ENCODE assay signal across 15 mouse cellular contexts in genomic region chr9:109914269-109914926, GRCm38 (mm10). TPM values are rescaled to one million over a fixed set of nuclear protein-coding genes. Genes with fewer than 3 reads are reported as not detected.
DNase-seq lines count a peak whose midpoint lies in the region; ATAC-seq and TF ChIP-seq lines count a peak whose summit lies in the region.
"Had no signal": no experiment of that assay in that cellular context is flagged by ENCODE, and none has a peak within 500 bp of the region (broad histone marks: within the 10 kb centered on the region; RNA-seq: fewer than 3 reads in every experiment).

No protein-coding gene starts in this region.

- intact Hi-C loops in heart, postnatal 36 days (cut with DNase I), result no loop called here

- DNase-seq in kidney, adult 11 months, result no peak
- DNase-seq in A20 (ENCODE audit: low read depth, low spot score), result peak; percentile 61
- no peak for DNase-seq in embryo, embryonic 11 days
- DNase-seq in heart, postnatal 36 days, result no peak
- no peak for DNase-seq in adrenal gland, postnatal 4 days (ENCODE audit: low spot score in 2 of 2)
- DNase-seq: cerebellum, postnatal 14 days; gastrocnemius, postnatal 36 days had no signal

- no peaks in the 10 kb centered on the region for H3K9me3 ChIP-seq in kidney, embryonic 14.5 days (ENCODE audit: control insufficient read depth, low read length)
- H3K9me3 ChIP-seq: embryonic facial prominence, embryonic 15.5 days; forebrain, embryonic 15.5 days; heart, embryonic 15.5 days; limb, embryonic 12.5 days had no signal

- 0 out of 2 replicates have a peak, but pooled peaks have one; percentile 10 for TF ChIP-seq CTCF in bone marrow macrophage, adult 2 months (IDR thresholded peaks at IDR 0.05; ENCODE audit: low read depth, low read length)

- WGBS in kidney, embryonic 14.5 days, result 33% methylated on average over 4 of the region's 4 CpGs
- WGBS in macrophage (ENCODE audit: missing documents), result 6% methylated on average over 4 of the region's 4 CpGs

- TF ChIP-seq POLR2A in bone marrow macrophage, adult 2 months (IDR thresholded peaks at IDR 0.05; ENCODE audit: borderline replicate concordance, low read depth, low read length), result no peak

- H3K27me3 ChIP-seq in kidney, embryonic 14.5 days (ENCODE audit: control insufficient read depth, insufficient read depth, low read length), result no peaks in the 10 kb centered on the region
- H3K27me3 ChIP-seq: embryonic facial prominence, embryonic 15.5 days; forebrain, embryonic 15.5 days; heart, embryonic 15.5 days; limb, embryonic 12.5 days had no signal

- no peaks in the 10 kb centered on the region for H3K36me3 ChIP-seq in kidney, embryonic 14.5 days (ENCODE audit: control insufficient read depth, insufficient read depth, low read length)
- no peaks in the 10 kb centered on the region for H3K36me3 ChIP-seq in macrophage (ENCODE audit: inconsistent target)
- H3K36me3 ChIP-seq: embryonic facial prominence, embryonic 15.5 days; forebrain, embryonic 15.5 days; heart, embryonic 15.5 days; limb, embryonic 12.5 days had no signal

- H3K79me2 ChIP-seq in macrophage (ENCODE audit: inconsistent target), result no peaks in the 10 kb centered on the region

- no peak overlapping the region for H3K9ac ChIP-seq in kidney, embryonic 14.5 days (ENCODE audit: low read depth, low read length)
- H3K9ac ChIP-seq: embryonic facial prominence, embryonic 15.5 days; forebrain, embryonic 15.5 days; heart, embryonic 15.5 days; limb, embryonic 12.5 days had no signal

- H3K4me3 ChIP-seq in kidney, embryonic 14.5 days (ENCODE audit: low read length), result no peak overlapping the region
- H3K4me3 ChIP-seq in bone marrow macrophage, adult 2 months (ENCODE audit: insufficient read depth, low read length), result peak overlapping the region; percentile 11; the same call in 1 of the 2 replicates
- no peak overlapping the region for H3K4me3 ChIP-seq in macrophage (ENCODE audit: inconsistent target)
- H3K4me3 ChIP-seq: embryonic facial prominence, embryonic 15.5 days; forebrain, embryonic 15.5 days; heart, embryonic 15.5 days; limb, embryonic 12.5 days had no signal

- H3K4me1 ChIP-seq in kidney, embryonic 14.5 days (ENCODE audit: control insufficient read depth, insufficient read depth, low read length), result peaks cover 9% of the 10 kb centered on the region; the same call in 1 of the 2 replicates
- peaks cover 16% of the 10 kb centered on the region for H3K4me1 ChIP-seq in bone marrow macrophage, adult 2 months (ENCODE audit: control insufficient read depth, insufficient read depth, low read length)
- H3K4me1 ChIP-seq: embryonic facial prominence, embryonic 15.5 days; forebrain, embryonic 15.5 days; heart, embryonic 15.5 days; limb, embryonic 12.5 days had no signal

- peak; percentile 78 for ATAC-seq in kidney, embryonic 14.5 days (ENCODE audit: low FRiP score, low TSS enrichment)
- ATAC-seq: forebrain, embryonic 15.5 days; hindbrain, postnatal 0 days had no signal

- peak overlapping the region; percentile 37; the same call in 1 of the 2 replicates for H3K27ac ChIP-seq in kidney, embryonic 14.5 days (ENCODE audit: low read depth, low read length)
- H3K27ac ChIP-seq in bone marrow macrophage, adult 2 months (ENCODE audit: insufficient read depth, low read depth, low read length), result peak overlapping the region; percentile 40
- H3K27ac ChIP-seq in macrophage, result peak overlapping the region; percentile 36; the same call in 1 of the 2 replicates
- H3K27ac ChIP-seq: embryonic facial prominence, embryonic 15.5 days; forebrain, embryonic 15.5 days; heart, embryonic 15.5 days; hindbrain, postnatal 0 days; limb, embryonic 12.5 days had no signal

- H3K4me2 ChIP-seq in kidney, embryonic 14.5 days (replicated peaks; ENCODE audit: low read depth, low read length), result no peak overlapping the region
- H3K4me2 ChIP-seq: embryonic facial prominence, embryonic 15.5 days; forebrain, embryonic 15.5 days; heart, embryonic 15.5 days; limb, embryonic 12.5 days had no signal

RNA-seq across cellular contexts. Expression of gene Map4, which starts 16.9 kb away (rescaled TPM):
- polyA plus RNA-seq in kidney, embryonic 14.5 days (2014; fragmentation: Nextera tagmentation; extraction: Ambion mirVana), result 35.1 and 54.6 TPM in 2 replicates
- polyA plus RNA-seq in bone marrow macrophage, adult 2 months (2012; ENCODE audit: insufficient read depth, insufficient read length, missing spikeins), result 60.7 and 66.0 TPM in 2 replicates
- total RNA-seq in macrophage (2018; cell fraction: chromatin; rRNA removed), result 100 to 1,000 TPM; 148 to 574 (median 186) TPM
- total RNA-seq in macrophage (2018; cell fraction: cytosol; rRNA removed), result 100 to 1,000 TPM in 10 of 26 experiments, 10 to 100 TPM in 16; 68.7 to 132 (median 94.2) TPM
- 100 to 1,000 TPM in 24 of 26 experiments, 10 to 100 TPM in 2; 88.2 to 457 (median 140) TPM for total RNA-seq in macrophage (2018; cell fraction: nucleus; rRNA removed)
- polyA plus RNA-seq in macrophage (2018), result 55.4 to 76.9 TPM (median 66.0 TPM) in 3 replicates
- 100 to 1,000 TPM; 316 to 318 TPM for total RNA-seq in heart, postnatal 36 days (2021)
- total RNA-seq in adrenal gland, postnatal 4 days (2021), result 100 to 1,000 TPM; 118 to 124 TPM

RNA-seq across cellular contexts. Expression of gene Cdc25a, which starts 39.0 kb away (rescaled TPM):
- polyA plus RNA-seq in kidney, embryonic 14.5 days (2014; fragmentation: Nextera tagmentation; extraction: Ambion mirVana), result 21.1 and 31.6 TPM in 2 replicates
- polyA plus RNA-seq in bone marrow macrophage, adult 2 months (2012; ENCODE audit: insufficient read depth, insufficient read length, missing spikeins), result 8.0 and 8.9 TPM in 2 replicates
- total RNA-seq in macrophage (2018; cell fraction: chromatin; rRNA removed), result 10 to 100 TPM in 16 of 26 experiments, 1 to 10 TPM in 10; 3.1 to 26.5 (median 13.8) TPM
- total RNA-seq in macrophage (2018; cell fraction: cytosol; rRNA removed), result 1 to 10 TPM; 2.9 to 8.6 (median 7.4) TPM
- 10 to 100 TPM in 12 of 26 experiments, 1 to 10 TPM in 14; 3.0 to 35.4 (median 8.7) TPM for total RNA-seq in macrophage (2018; cell fraction: nucleus; rRNA removed)
- 6.2 to 15.8 TPM (median 6.5 TPM) in 3 replicates for polyA plus RNA-seq in macrophage (2018)
- total RNA-seq in heart, postnatal 36 days (2021), result 1 to 10 TPM; 4.4 to 6.3 TPM
- total RNA-seq in adrenal gland, postnatal 4 days (2021), result 10 to 100 TPM; 25.5 to 28.3 TPM
